Mouse (Mus musculus): Measurements from ENCODE around the gene Slc5a5. TPM values are rescaled to one million over a fixed set of nuclear protein-coding genes. Genes with fewer than 3 reads are reported as not detected.

Gene Slc5a5
- polyA plus RNA-seq, 1 experiment from 2014 or later = not detected

DNA sequence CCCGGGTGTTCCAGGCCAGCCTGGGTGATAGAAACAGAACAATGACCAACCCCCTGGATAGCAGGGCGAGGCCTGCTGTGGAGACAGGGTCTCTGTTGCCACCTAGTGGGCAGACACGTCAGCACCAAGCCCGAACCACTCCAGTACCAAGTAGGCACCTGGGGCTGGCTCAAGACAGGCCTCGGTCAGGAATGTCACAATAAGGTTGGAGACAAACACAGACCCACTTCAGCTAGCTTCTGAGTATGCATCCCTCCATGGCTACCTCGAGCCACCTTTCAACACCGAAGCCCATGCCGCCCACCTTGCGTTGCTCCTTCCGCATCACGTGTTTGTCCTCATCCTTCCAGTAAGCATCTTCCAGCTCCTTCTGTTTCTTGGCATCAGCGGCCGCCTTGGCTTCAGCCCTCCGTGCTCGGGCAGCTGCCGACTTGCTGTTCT, 22.9 kb downstream of the Slc5a5 start:
- Histone ChIP-seq H3K36me3 (replicated peaks; ENCODE audit: insufficient read depth, low read length) (peaks cover 7% of the 10 kb centered on the region; the same call in 1 of the 2 replicates), H3K4me3 (ENCODE audit: low read depth, low read length) (no peak overlapping the region), H3K27me3 (ENCODE audit: insufficient read depth, low read length) (peaks cover 7% of the 10 kb centered on the region), H3K9me3 (ENCODE audit: low read length) (no peaks in the 10 kb centered on the region), H3K27ac (ENCODE audit: low read depth) (no peak overlapping the region), H3K9ac (replicated peaks) (no peak overlapping the region), H3K4me1 (ENCODE audit: insufficient read depth) (peaks cover 34% of the 10 kb centered on the region), H3K4me2 (ENCODE audit: low read depth, low read length) (no peak overlapping the region)
- DNase-seq = peak; percentile 82
- TF ChIP-seq EP300 (IDR thresholded peaks at IDR 0.05; ENCODE audit: low read depth) (no peak), CTCF (IDR thresholded peaks at IDR 0.05; ENCODE audit: low read depth) (peak; percentile 98)
- WGBS (ENCODE audit: insufficient replicate concordance) = 49% methylated on average over 16 of the region's 16 CpGs
- ATAC-seq = no peak

DNA sequence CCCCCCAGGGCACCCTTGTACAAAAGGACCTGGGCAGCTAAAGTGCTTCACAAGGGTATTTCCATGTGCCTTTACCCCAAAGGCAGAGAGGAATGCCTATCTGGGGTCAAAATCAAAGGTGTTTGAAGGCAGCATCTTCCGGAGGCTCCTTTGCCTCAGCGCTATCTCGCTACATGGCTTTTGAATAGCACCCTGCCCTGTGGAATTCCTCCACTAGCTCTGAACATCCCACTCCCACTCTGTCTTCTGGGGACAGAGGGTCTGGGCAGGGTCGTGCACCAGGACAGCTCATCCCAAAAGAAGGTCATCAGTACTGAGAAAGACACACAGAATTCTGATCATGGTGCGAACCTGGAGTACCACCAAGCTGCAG, 23.4 kb downstream of the Slc5a5 start:
- peaks cover 11% of the 10 kb centered on the region for H3K27me3 ChIP-seq (ENCODE audit: insufficient read depth, low read length)
- 54% methylated on average over 5 of the region's 5 CpGs for WGBS (ENCODE audit: insufficient replicate concordance)
- H3K36me3 ChIP-seq (replicated peaks; ENCODE audit: insufficient read depth, low read length) = peaks cover 7% of the 10 kb centered on the region; the same call in 1 of the 2 replicates
- H3K4me1 ChIP-seq (ENCODE audit: insufficient read depth) = peaks cover 39% of the 10 kb centered on the region
- H3K27ac ChIP-seq (ENCODE audit: low read depth) = no peak overlapping the region
- no peak for ATAC-seq
- DNase-seq = no peak
- H3K4me3 ChIP-seq (ENCODE audit: low read depth, low read length) = no peak overlapping the region
- no peaks in the 10 kb centered on the region for H3K9me3 ChIP-seq (ENCODE audit: low read length)
- no peak overlapping the region for H3K9ac ChIP-seq (replicated peaks)
- TF ChIP-seq EP300 (IDR thresholded peaks at IDR 0.05; ENCODE audit: low read depth) (no peak), CTCF (IDR thresholded peaks at IDR 0.05; ENCODE audit: low read depth) (no peak)
- H3K4me2 ChIP-seq (ENCODE audit: low read depth, low read length) = peak overlapping the region; percentile 71

- 0 out of 2 replicates have a peak, but pooled peaks have one; percentile 9 for ATAC-seq
- Histone ChIP-seq H3K36me3 (replicated peaks; ENCODE audit: insufficient read depth, low read length) (peaks cover 7% of the 10 kb centered on the region; the same call in 1 of the 2 replicates), H3K4me1 (ENCODE audit: insufficient read depth) (peaks cover 44% of the 10 kb centered on the region), H3K4me3 (ENCODE audit: low read depth, low read length) (peak overlapping the region; percentile 29), H3K27ac (ENCODE audit: low read depth) (no peak overlapping the region), H3K4me2 (ENCODE audit: low read depth, low read length) (peak overlapping the region; percentile 71), H3K27me3 (ENCODE audit: insufficient read depth, low read length) (peaks cover 16% of the 10 kb centered on the region), H3K9ac (replicated peaks) (peak overlapping the region; percentile 33; the same call in 1 of the 2 replicates), H3K9me3 (ENCODE audit: low read length) (no peaks in the 10 kb centered on the region)
- DNase-seq = peak; percentile 85
- WGBS (ENCODE audit: insufficient replicate concordance) = 32% methylated on average over 40 of the region's 40 CpGs
- TF ChIP-seq EP300 (IDR thresholded peaks at IDR 0.05; ENCODE audit: low read depth) = no peak
- TF ChIP-seq CTCF (IDR thresholded peaks at IDR 0.05; ENCODE audit: low read depth) = peak; percentile 47
Measured at GRCm38 (mm10) chr8:70868559-70869198, 23.9 kb downstream of the Slc5a5 start.

DNA sequence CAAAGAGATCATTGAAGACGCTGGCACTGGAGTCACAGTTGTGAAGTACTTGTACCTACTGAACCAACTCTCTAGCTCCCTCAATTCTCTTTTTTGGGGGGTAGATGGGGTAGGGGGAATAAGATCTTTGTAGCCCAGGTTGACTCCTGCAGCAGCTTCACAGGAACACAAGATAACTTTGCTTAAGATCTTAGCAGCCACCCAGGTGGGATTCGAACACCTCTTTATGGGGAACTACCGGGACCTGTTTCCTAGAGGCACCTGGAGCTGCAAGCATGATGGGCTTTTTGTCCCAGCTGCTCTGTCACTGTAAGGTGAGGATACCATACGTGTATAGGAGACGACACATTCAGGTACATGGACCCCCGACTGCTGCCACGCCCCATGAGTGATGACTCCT, 26.0 kb downstream of the Slc5a5 start:
- H3K9me3 ChIP-seq (ENCODE audit: low read length) = no peaks in the 10 kb centered on the region
- no peak overlapping the region for H3K4me2 ChIP-seq (ENCODE audit: low read depth, low read length)
- no peak for ATAC-seq
- DNase-seq = no peak
- no peak overlapping the region for H3K27ac ChIP-seq (ENCODE audit: low read depth)
- H3K9ac ChIP-seq (replicated peaks) = no peak overlapping the region
- H3K4me1 ChIP-seq (ENCODE audit: insufficient read depth) = peaks cover 48% of the 10 kb centered on the region
- H3K27me3 ChIP-seq (ENCODE audit: insufficient read depth, low read length) = peaks cover 37% of the 10 kb centered on the region
- 81% methylated on average over 7 of the region's 7 CpGs for WGBS (ENCODE audit: insufficient replicate concordance)
- no peak overlapping the region for H3K4me3 ChIP-seq (ENCODE audit: low read depth, low read length)
- no peak for TF ChIP-seq CTCF (IDR thresholded peaks at IDR 0.05; ENCODE audit: low read depth)
- TF ChIP-seq EP300 (IDR thresholded peaks at IDR 0.05; ENCODE audit: low read depth) = no peak
- peaks cover 7% of the 10 kb centered on the region; the same call in 1 of the 2 replicates for H3K36me3 ChIP-seq (replicated peaks; ENCODE audit: insufficient read depth, low read length)

DNA sequence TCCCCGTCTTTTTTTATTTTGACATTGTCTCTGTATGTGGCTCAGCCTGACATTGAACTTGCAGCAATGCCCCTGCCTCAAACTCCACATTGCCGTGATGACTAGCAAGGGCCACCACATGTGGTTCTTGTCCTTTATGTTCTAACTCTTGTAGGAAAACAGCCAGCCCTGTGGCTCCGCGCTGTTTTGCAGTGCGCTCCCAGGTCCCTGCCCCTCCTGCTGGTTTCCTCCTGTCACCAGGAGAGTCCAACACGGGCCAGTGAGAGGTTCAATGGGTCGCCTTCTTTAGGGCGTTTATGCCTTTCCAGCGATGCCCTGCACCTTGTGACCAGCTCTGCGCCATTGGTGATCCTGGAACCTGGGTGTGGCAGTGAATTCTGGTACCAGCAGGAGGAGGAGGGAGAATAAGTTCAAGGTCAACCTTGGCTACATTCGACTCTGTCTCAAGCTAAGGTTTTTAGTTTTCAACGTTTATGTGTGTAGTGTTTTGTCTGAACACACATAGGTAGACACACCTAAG, 26.5 kb downstream of the Slc5a5 start:
- no peak overlapping the region for H3K9ac ChIP-seq (replicated peaks)

DNA sequence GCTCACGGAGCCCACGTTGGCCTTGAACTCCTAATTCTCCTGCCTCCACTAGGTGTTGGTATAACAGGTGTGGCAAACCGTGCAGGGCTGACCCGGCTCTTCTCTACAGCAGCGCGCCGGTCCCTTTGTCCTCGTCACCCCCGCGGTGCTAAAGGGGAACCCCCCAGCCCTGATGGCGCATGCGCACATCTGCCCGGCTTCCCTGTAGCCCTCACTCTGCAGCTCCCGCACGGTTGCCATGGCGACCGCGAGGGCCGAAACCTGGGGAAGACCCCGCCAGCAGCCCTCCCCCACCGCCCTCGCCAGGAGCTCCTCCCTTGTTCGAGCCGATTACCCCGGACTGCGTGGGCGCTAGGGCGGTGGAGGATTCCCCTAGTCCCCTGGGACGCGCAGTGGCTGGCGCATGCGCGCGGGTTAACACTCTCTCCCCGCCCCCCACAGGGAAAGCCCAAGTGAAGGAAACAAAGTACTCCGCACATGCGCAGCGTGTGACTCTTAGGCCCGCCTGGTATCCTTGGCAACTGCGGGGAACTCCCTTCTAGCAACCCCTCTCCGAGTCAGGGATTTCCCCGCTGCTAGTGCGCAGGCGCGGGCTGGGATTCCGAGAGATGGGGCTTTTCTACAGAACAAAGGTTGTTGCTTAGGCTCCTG, 27.1 kb downstream of the Slc5a5 start:
- peaks cover 7% of the 10 kb centered on the region; the same call in 1 of the 2 replicates for H3K36me3 ChIP-seq (replicated peaks; ENCODE audit: insufficient read depth, low read length)
- DNase-seq = peak; percentile 97
- H3K27ac ChIP-seq (ENCODE audit: low read depth) = peak overlapping the region; percentile 36; the same call in 1 of the 2 replicates
- H3K4me1 ChIP-seq (ENCODE audit: insufficient read depth) = peaks cover 48% of the 10 kb centered on the region
- peak overlapping the region; percentile 57 for H3K9ac ChIP-seq (replicated peaks)
- peak overlapping the region; percentile 64 for H3K4me3 ChIP-seq (ENCODE audit: low read depth, low read length)
- no peaks in the 10 kb centered on the region for H3K9me3 ChIP-seq (ENCODE audit: low read length)
- no peak for TF ChIP-seq CTCF (IDR thresholded peaks at IDR 0.05; ENCODE audit: low read depth)
- TF ChIP-seq EP300 (IDR thresholded peaks at IDR 0.05; ENCODE audit: low read depth) = no peak
- WGBS (ENCODE audit: insufficient replicate concordance) = under 1% methylated on average over 46 of the region's 46 CpGs
- H3K27me3 ChIP-seq (ENCODE audit: insufficient read depth, low read length) = peaks cover 42% of the 10 kb centered on the region
- ATAC-seq = peak; percentile 92
- peak overlapping the region; percentile 74 for H3K4me2 ChIP-seq (ENCODE audit: low read depth, low read length)

More for the DNA sequence above, 26.5 kb downstream of the Slc5a5 start:
- Histone ChIP-seq H3K4me3 (ENCODE audit: low read depth, low read length) (peak overlapping the region; percentile 64), H3K4me2 (ENCODE audit: low read depth, low read length) (peak overlapping the region; percentile 74), H3K27ac (ENCODE audit: low read depth) (peak overlapping the region; percentile 36; the same call in 1 of the 2 replicates), H3K4me1 (ENCODE audit: insufficient read depth) (peaks cover 48% of the 10 kb centered on the region), H3K9me3 (ENCODE audit: low read length) (no peaks in the 10 kb centered on the region), H3K36me3 (replicated peaks; ENCODE audit: insufficient read depth, low read length) (peaks cover 7% of the 10 kb centered on the region; the same call in 1 of the 2 replicates), H3K27me3 (ENCODE audit: insufficient read depth, low read length) (peaks cover 42% of the 10 kb centered on the region)
- DNase-seq (no peak), ATAC-seq (peak; percentile 8)
- no peak for TF ChIP-seq CTCF (IDR thresholded peaks at IDR 0.05; ENCODE audit: low read depth)
- no peak for TF ChIP-seq EP300 (IDR thresholded peaks at IDR 0.05; ENCODE audit: low read depth)
- 10% methylated on average over 12 of the region's 12 CpGs for WGBS (ENCODE audit: insufficient replicate concordance)

Measured in liver, postnatal 0 days (tissue).